20 mouse cellular contexts compared by ENCODE assay signal in genomic region chr1:98275524-98275923, GRCm38 (mm10).
DNase-seq lines count a peak whose midpoint lies in the region; ATAC-seq and TF ChIP-seq lines count a peak whose summit lies in the region.
"Had no signal": no experiment of that assay in that cellular context is flagged by ENCODE, and none has a peak within 500 bp of the region (broad histone marks: within the 10 kb centered on the region; RNA-seq: fewer than 3 reads in every experiment).

No protein-coding gene starts in this region.

- TF ChIP-seq CTCF in stomach, postnatal 0 days (IDR thresholded peaks at IDR 0.05; ENCODE audit: low read depth): no peak

- peaks cover 14% of the 10 kb centered on the region for H3K4me1 ChIP-seq in heart, embryonic 15.5 days (replicated peaks)
- H3K4me1 ChIP-seq in stomach, postnatal 0 days (replicated peaks; ENCODE audit: control insufficient read depth, insufficient read depth): no peaks in the 10 kb centered on the region
- no peaks in the 10 kb centered on the region for H3K4me1 ChIP-seq in limb, embryonic 10.5 days
- H3K4me1 ChIP-seq: embryonic facial prominence, embryonic 12.5 days; forebrain, embryonic 13.5 days; intestine, embryonic 15.5 days had no signal

- peak overlapping the region; percentile 53; the same call in 1 of the 2 replicates for H3K27ac ChIP-seq in heart, embryonic 15.5 days
- H3K27ac ChIP-seq in stomach, postnatal 0 days (replicated peaks): no peak overlapping the region
- no peak overlapping the region for H3K27ac ChIP-seq in limb, embryonic 10.5 days
- H3K27ac ChIP-seq: embryonic facial prominence, embryonic 12.5 days; forebrain, embryonic 13.5 days; hindbrain, embryonic 14.5 days; intestine, embryonic 15.5 days had no signal

- ATAC-seq in heart, embryonic 15.5 days (replicated peaks; ENCODE audit: insufficient number of reproducible peaks, insufficient read depth, low FRiP score, low read depth): no peak
- no peak for ATAC-seq in stomach, postnatal 0 days (ENCODE audit: low FRiP score, low TSS enrichment)
- ATAC-seq: forebrain, embryonic 13.5 days; forebrain, postnatal 0 days; intestine, embryonic 15.5 days had no signal

- WGBS in heart, embryonic 15.5 days: 64% methylated on average over 1 of the region's 1 CpGs
- WGBS in stomach, postnatal 0 days: 39% methylated on average over 1 of the region's 1 CpGs
- 92% methylated on average over 1 of the region's 1 CpGs for WGBS in limb, embryonic 10.5 days

- no peak overlapping the region for H3K4me3 ChIP-seq in heart, embryonic 15.5 days
- H3K4me3 ChIP-seq in stomach, postnatal 0 days (ENCODE audit: low read depth, low read length): no peak overlapping the region
- H3K4me3 ChIP-seq in limb, embryonic 10.5 days: no peak overlapping the region
- H3K4me3 ChIP-seq: embryonic facial prominence, embryonic 12.5 days; forebrain, embryonic 13.5 days; intestine, embryonic 15.5 days had no signal

- no peak overlapping the region for H3K9ac ChIP-seq in heart, embryonic 15.5 days
- H3K9ac ChIP-seq in stomach, postnatal 0 days (ENCODE audit: low read length): no peak overlapping the region
- H3K9ac ChIP-seq: embryonic facial prominence, embryonic 12.5 days; forebrain, embryonic 13.5 days; forebrain, postnatal 0 days; hindbrain, embryonic 14.5 days; intestine, embryonic 15.5 days had no signal

- peak; percentile 23 for DNase-seq in adrenal gland, adult 2 months
- no peak for DNase-seq in adrenal gland, adult 8-10 months
- no peak for DNase-seq in heart, postnatal 14 days
- DNase-seq in 3T3-L1 (ENCODE audit: low read depth, low spot score): peak; percentile 77
- peak; percentile 77 for DNase-seq in brain, adult 2 months (ENCODE audit: low read depth, low spot score)
- DNase-seq in stomach, postnatal 0 days (ENCODE audit: low spot score): no peak
- no peak for DNase-seq in limb, embryonic 10.5 days (ENCODE audit: low spot score)
- DNase-seq: cerebellum, adult 11 months; cerebellum, adult 9-10 months; cerebellum, postnatal 25 days; forebrain, postnatal 0 days; gastrocnemius, postnatal 36 days; heart, adult 11 months; kidney, adult 18-20 months had no signal

- no peaks in the 10 kb centered on the region for H3K36me3 ChIP-seq in heart, embryonic 15.5 days
- H3K36me3 ChIP-seq in stomach, postnatal 0 days (ENCODE audit: control insufficient read depth, insufficient read depth, low read length): no peaks in the 10 kb centered on the region
- no peaks in the 10 kb centered on the region for H3K36me3 ChIP-seq in limb, embryonic 10.5 days
- H3K36me3 ChIP-seq: embryonic facial prominence, embryonic 12.5 days; intestine, embryonic 15.5 days had no signal

- H3K9me3 ChIP-seq in heart, embryonic 15.5 days (replicated peaks): no peaks in the 10 kb centered on the region
- no peaks in the 10 kb centered on the region for H3K9me3 ChIP-seq in stomach, postnatal 0 days (ENCODE audit: control insufficient read depth, low read length)
- no peaks in the 10 kb centered on the region for H3K9me3 ChIP-seq in limb, embryonic 10.5 days (replicated peaks)
- H3K9me3 ChIP-seq: embryonic facial prominence, embryonic 12.5 days; forebrain, embryonic 13.5 days; intestine, embryonic 15.5 days had no signal

- intact Hi-C loops in heart, postnatal 14 days (cut with DNase I): no loop called here

- H3K27me3 ChIP-seq in heart, embryonic 15.5 days: no peaks in the 10 kb centered on the region
- no peaks in the 10 kb centered on the region for H3K27me3 ChIP-seq in stomach, postnatal 0 days (ENCODE audit: control insufficient read depth, insufficient read depth, low read length)
- H3K27me3 ChIP-seq in limb, embryonic 10.5 days (ENCODE audit: low read depth, poor library complexity, severe bottlenecking): no peaks in the 10 kb centered on the region
- H3K27me3 ChIP-seq: CH12.LX; embryonic facial prominence, embryonic 12.5 days; forebrain, embryonic 13.5 days; intestine, embryonic 15.5 days had no signal

- TF ChIP-seq EP300 in stomach, postnatal 0 days (optimal IDR thresholded peaks at IDR 0.05): no peak

- H3K4me2 ChIP-seq in heart, embryonic 15.5 days: no peak overlapping the region
- H3K4me2 ChIP-seq in stomach, postnatal 0 days (replicated peaks; ENCODE audit: low read depth): no peak overlapping the region
- H3K4me2 ChIP-seq: embryonic facial prominence, embryonic 12.5 days; forebrain, embryonic 13.5 days; hindbrain, embryonic 14.5 days; intestine, embryonic 15.5 days had no signal

Comparison
In these comparisons a context has a peak if more than half of its experiments do, and no peak if none do; other contexts are left out.
1. DNase-seq: peak in adrenal gland, adult 2 months (single experiment), 3T3-L1 (single experiment) and brain, adult 2 months (single experiment); none in adrenal gland, adult 8-10 months (single experiment), heart, postnatal 14 days (0 of 2), stomach, postnatal 0 days (single experiment) and limb, embryonic 10.5 days (single experiment).